Mouse (Mus musculus) liver, adult (tissue): ENCODE measurements around the gene Gper1.

Experiments
- GATA4 ChIP-seq: IDR thresholded peaks from 2 replicates; pipeline ENCODE4 v1.6.1; 2014; ENCODE audit warnings: mild to moderate bottlenecking, low read length; ENCODE audit not compliant: insufficient replicate concordance

The Gper1 gene

GRCm38 (mm10) chr5:139402106-139402505 lies 20.8 kb upstream of the Gper1 start:
- TF ChIP-seq GATA4 = no peak

GRCm38 (mm10) chr5:139403692-139404260 lies 19.2 kb upstream of the Gper1 start:
- no peak for TF ChIP-seq GATA4

- no peak for TF ChIP-seq GATA4
Measured at GRCm38 (mm10) chr5:139404801-139405401, 18.1 kb upstream of the Gper1 start, which contains the start of gene C130050O18Rik. Gene C130050O18Rik, plus strand, starts transcription at chr5:139405280.

GRCm38 (mm10) chr5:139405478-139405877 lies 17.5 kb upstream of the Gper1 start:
- no peak for TF ChIP-seq GATA4

DNA sequence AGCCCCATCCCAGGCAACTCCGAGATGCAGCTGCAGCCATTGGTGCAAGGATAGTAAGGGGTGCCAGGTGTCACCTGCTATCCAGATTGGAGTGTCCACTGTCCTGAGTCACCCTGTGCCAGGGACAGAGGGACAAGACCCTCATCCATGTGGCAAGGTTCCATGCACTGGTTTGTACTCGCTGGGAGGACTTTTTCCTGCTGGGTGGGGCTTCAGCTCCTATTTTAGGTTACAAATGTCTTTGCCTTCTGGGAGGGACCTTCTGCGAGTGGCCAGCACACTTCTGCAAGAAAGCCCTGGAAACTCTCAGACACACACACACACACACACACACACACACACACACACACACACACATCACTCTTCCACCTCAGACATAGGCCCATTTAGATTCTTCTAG lies 17.0 kb upstream of the Gper1 start:
- no peak for TF ChIP-seq GATA4

DNA sequence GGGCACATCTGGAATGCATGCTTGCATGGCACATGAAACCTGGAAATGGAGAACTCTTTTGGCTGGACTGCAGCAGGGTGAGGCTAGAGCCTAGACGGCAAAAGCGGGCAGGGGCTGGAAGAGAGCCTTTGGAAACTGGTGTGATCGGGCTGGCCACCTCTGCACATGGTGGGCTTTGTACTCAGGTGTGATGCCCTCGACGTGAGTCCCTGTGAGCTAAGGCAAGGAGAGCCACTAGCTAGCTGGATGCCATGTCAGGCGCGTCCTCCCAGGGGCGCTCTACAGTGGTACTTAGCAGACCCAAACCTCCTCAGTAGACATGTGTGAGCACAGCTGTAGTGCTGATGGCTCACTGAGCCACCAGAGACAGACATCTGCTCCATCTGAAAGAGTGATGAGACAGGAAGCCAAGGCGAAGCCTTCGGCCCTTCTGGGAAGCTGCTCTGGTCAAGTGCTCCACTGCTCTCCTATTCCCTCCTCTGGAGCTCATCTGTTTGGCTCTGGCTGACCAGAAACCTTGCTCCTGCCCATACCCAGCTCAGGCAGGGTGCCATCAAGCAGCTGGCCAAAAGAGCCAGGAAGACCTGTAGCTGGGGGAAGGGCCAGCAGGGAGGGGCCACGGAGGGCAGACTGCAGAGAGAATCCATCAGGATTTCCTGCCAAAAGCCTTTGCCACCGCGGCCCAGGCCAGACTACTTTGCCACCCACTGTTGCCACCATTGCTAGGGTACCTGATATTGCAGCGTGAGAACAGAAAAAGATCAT lies 15.6 kb upstream of the Gper1 start:
- TF ChIP-seq GATA4 = no peak

GRCm38 (mm10) chr5:139408511-139408910 lies 14.4 kb upstream of the Gper1 start:
- no peak for TF ChIP-seq GATA4

DNA sequence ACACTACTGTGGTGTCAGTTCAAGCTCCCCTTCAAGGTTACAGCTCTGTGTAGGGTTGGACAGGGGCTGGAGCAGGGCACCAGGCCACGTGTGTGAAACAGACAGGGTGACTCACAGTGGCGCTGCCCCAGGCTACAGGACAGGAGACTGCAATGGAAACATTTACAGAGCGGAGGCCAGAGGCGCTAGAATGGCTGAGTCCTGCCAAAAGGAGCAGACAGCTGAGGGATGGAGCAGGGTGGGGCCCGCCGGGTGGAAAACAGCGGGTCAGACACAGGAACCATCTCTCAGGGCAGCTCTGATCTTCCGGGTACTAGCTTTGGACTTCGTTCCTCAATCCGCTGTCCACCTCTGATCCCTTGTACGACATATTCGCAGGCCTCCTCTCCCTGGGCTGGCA lies 13.5 kb upstream of the Gper1 start:
- TF ChIP-seq GATA4 = no peak

DNA sequence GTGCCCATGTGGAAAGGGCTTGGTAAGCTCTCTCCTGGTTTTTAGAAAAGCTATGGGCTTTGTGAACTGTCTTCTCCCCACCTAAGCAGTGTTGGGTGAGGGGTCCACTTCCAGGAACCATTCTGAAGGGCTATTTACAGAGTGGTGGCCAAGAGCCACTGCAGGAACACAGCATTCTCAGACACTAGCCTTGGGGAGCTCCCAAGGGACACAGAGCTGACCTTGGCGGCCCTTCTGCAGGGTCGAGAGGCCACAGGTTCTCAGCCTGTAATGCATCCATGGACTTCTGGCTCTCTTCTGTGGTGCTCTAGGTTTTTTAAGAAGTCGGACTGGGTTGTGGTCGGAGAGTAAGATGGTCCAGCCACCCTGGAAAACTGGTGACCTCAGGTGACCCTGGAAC lies 12.9 kb upstream of the Gper1 start:
- no peak for TF ChIP-seq GATA4

GRCm38 (mm10) chr5:139411117-139411516 lies 11.8 kb upstream of the Gper1 start:
- TF ChIP-seq GATA4 = no peak

DNA sequence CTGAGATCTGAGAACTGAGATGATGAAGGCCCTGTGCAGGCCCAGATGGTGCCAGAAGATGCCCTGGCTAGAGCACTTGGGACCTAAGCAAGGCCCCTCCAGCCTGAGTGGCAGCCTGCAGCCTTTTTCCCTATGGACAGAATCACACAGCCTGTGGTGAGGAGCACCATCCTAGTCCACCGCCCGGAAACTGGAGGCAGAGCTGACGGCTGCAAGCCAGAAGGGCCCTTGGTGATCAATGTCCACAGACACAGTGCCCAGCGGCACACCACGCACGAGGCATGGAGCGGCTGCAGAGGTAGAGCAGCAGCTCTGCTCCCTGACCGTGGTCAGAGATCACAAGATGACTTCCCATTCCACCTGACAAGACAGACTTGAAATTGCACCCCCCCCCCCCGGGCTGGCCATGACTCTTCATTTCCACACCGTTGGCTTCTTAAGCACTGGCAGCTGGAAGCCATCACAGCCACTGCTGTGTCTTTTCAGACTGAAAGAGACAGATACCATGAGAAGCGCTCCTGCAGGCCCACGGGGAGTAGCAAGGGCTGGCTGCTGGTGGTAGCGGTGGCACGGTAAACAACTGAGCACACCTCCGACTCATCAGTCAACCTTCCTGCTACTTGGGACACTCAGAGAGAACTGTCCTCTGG lies 11.2 kb upstream of the Gper1 start:
- no peak for TF ChIP-seq GATA4

- TF ChIP-seq GATA4 = no peak
Measured at GRCm38 (mm10) chr5:139413545-139413944, 9.4 kb upstream of the Gper1 start.

DNA sequence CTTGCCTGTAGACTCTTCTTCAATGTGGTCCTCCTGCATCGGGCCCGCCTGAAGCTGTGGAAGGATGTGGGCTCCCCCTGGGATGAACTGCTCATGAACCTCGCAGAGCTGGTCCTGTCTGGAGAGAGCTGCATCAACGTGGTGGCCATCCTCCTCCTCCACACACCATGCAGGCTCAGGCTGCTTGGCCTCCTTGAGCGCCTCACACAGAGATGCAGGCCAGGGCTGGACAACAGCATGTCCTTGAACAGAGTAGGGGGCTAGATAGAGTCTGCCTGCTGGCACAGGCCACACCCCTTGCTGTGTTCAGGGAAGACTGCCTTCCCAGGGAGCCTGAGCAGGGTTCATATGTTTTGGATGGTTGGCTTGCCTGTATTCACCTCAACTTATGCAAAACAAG lies 8.0 kb upstream of the Gper1 start:
- TF ChIP-seq GATA4 = no peak

DNA sequence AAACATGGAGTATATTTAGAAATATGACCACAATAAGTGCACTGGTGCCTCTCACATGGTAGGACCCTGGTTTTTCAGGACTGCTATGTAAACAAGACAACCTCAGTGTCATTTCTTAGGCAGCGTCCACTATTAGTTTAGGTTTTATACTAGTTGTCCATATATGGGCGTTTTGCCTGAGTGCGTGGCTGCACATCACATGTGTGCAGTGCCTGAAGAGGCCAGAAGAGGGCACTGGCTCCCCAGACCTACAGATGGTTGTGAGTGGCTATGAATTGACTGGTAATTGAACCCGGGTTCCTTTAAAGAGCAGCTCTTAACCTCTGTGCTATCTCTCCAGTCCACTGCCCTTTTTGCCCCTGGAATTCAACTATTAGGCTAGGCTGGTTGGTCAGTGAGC lies 6.0 kb upstream of the Gper1 start:
- no peak for TF ChIP-seq GATA4

DNA sequence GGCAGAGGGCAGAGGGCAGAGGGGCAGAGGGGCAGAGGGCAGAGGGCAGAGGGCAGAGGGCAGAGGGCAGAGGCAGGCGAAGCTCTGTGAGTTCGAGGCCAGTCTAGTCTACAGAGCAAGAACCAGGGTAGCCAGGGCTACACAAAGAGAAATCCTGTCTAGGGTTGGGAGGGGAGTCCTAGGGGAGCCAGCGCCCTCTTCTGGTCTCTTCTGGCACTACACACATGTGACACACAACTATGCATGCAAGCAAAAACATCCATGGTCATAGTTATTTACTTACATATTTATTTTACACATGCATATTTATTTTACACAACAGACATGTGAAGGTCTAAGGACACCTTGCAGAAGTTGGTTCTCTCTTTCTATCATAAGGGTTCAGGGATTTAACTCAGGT lies 5.5 kb upstream of the Gper1 start:
- no peak for TF ChIP-seq GATA4

DNA sequence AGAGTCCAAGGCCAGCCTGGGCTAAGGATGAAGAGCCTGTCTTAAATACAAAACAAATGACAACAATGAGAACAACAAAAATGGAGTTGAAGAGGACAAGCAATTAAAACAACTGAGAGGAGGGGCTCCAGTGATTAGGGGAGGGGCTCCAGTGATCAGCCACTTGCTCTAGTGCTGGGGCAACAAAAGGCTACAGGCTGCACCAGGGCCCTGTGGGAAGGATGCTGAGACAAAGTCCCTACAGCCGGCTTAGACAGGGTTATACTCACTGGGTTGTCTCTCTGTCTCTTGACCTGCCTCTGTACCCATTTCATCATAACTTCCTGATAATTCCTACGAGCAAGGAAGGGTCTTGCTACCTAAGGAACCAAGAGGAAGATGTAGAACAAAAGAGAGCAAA lies 4.8 kb upstream of the Gper1 start:
- no peak for TF ChIP-seq GATA4

DNA sequence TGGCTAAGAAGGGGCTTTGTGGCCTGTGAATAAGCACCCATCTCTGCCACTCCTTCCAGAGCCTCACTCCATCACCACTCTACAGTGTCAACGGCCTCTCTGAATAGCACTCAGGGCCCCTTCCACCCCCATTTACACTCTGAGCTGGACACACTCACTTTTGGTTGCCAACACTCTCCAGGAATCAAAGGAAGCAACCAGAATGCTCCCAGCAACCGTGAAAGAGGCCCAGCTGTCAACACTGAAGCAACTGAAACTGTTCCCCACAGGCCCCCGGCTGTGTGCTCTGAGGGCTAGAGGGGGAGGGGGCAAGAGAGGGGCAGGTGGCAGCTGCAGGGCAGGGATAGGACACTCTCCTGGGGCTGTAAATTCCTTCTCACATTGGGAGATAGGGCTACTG lies 4.3 kb upstream of the Gper1 start:
- no peak for TF ChIP-seq GATA4

- no peak for TF ChIP-seq GATA4
Measured at GRCm38 (mm10) chr5:139425198-139425597, 2.2 kb downstream of the Gper1 start.
